Mouse (Mus musculus): ENCODE data around the gene Grm4.

The Grm4 gene

GRCm38 (mm10) chr17:27511125-27511735, 10.0 kb downstream of the Grm4 start:
- no peak for DNase-seq

- no peak for DNase-seq
These were observed 10.7 kb downstream of the Grm4 start for GRCm38 (mm10) chr17:27510258-27511124.

- DNase-seq, result no peak
These were observed 12.1 kb downstream of the Grm4 start for GRCm38 (mm10) chr17:27509056-27509455.

- no peak for DNase-seq
These were observed 12.7 kb downstream of the Grm4 start for GRCm38 (mm10) chr17:27508513-27508912.

GRCm38 (mm10) chr17:27508002-27508401, 13.2 kb downstream of the Grm4 start:
- DNase-seq, result no peak

GRCm38 (mm10) chr17:27507591-27507945, 13.6 kb downstream of the Grm4 start:
- no peak for DNase-seq

- DNase-seq, result no peak
These were observed 14.2 kb downstream of the Grm4 start for GRCm38 (mm10) chr17:27506871-27507590.

- DNase-seq, result no peak
These were observed 14.8 kb downstream of the Grm4 start for GRCm38 (mm10) chr17:27506362-27506761.

- DNase-seq, result no peak
These were observed 15.9 kb downstream of the Grm4 start for GRCm38 (mm10) chr17:27505221-27505881.

GRCm38 (mm10) chr17:27503869-27504268, 17.3 kb downstream of the Grm4 start:
- DNase-seq, result no peak

- no peak for DNase-seq
These were observed 18.3 kb downstream of the Grm4 start for GRCm38 (mm10) chr17:27502736-27503445.

- DNase-seq, result no peak
These were observed 18.9 kb downstream of the Grm4 start for GRCm38 (mm10) chr17:27502288-27502687.

- no peak for DNase-seq
These were observed 19.6 kb downstream of the Grm4 start for GRCm38 (mm10) chr17:27501331-27502251.

GRCm38 (mm10) chr17:27500811-27501210, 20.4 kb downstream of the Grm4 start:
- no peak for DNase-seq

- no peak for DNase-seq
These were observed 22.1 kb downstream of the Grm4 start for GRCm38 (mm10) chr17:27499080-27499479.

GRCm38 (mm10) chr17:27497798-27498197, 23.4 kb downstream of the Grm4 start:
- no peak for DNase-seq

GRCm38 (mm10) chr17:27495008-27495540, 26.1 kb downstream of the Grm4 start:
- DNase-seq, result no peak

GRCm38 (mm10) chr17:27493969-27494368, 27.2 kb downstream of the Grm4 start:
- DNase-seq, result no peak

GRCm38 (mm10) chr17:27493389-27493788, 27.8 kb downstream of the Grm4 start:
- no peak for DNase-seq

GRCm38 (mm10) chr17:27488173-27488823, 32.9 kb downstream of the Grm4 start:
- DNase-seq, result no peak
